Mouse (Mus musculus): ENCODE measurements around the gene Cib1. TPM values are rescaled to one million over a fixed set of nuclear protein-coding genes. Genes with fewer than 3 reads are reported as not detected.

The Cib1 gene
- polyA plus RNA-seq, 1 experiment from 2014 or later: 42.3 TPM

- Histone ChIP-seq H3K4me2 (replicated peaks) (no peak overlapping the region), H3K9ac (replicated peaks) (no peak overlapping the region), H3K4me1 (peaks cover 20% of the 10 kb centered on the region), H3K4me3 (no peak overlapping the region), H3K36me3 (peaks cover 26% of the 10 kb centered on the region), H3K27ac (replicated peaks) (no peak overlapping the region), H3K9me3 (no peaks in the 10 kb centered on the region), H3K27me3 (peaks cover 22% of the 10 kb centered on the region)
- 64% methylated on average over 6 of the region's 6 CpGs for WGBS
- ATAC-seq (ENCODE audit: low FRiP score, low read depth): no peak
Measured at GRCm38 (mm10) chr7:80230196-80230595, 2.4 kb downstream of the Cib1 start.

GRCm38 (mm10) chr7:80227065-80227464 lies 5.5 kb downstream of the Cib1 start:
- Histone ChIP-seq H3K4me1 (peaks cover 7% of the 10 kb centered on the region), H3K27me3 (peaks cover 22% of the 10 kb centered on the region), H3K4me3 (no peak overlapping the region), H3K9ac (replicated peaks) (no peak overlapping the region), H3K4me2 (replicated peaks) (no peak overlapping the region), H3K27ac (replicated peaks) (no peak overlapping the region), H3K9me3 (no peaks in the 10 kb centered on the region), H3K36me3 (peaks cover 53% of the 10 kb centered on the region)
- 95% methylated on average over 4 of the region's 4 CpGs for WGBS
- ATAC-seq (ENCODE audit: low FRiP score, low read depth): no peak

GRCm38 (mm10) chr7:80221179-80221750 lies 11.3 kb downstream of the Cib1 start:
- Histone ChIP-seq H3K27me3 (no peaks in the 10 kb centered on the region), H3K9me3 (no peaks in the 10 kb centered on the region), H3K27ac (replicated peaks) (no peak overlapping the region), H3K9ac (replicated peaks) (no peak overlapping the region), H3K4me3 (no peak overlapping the region), H3K4me1 (no peaks in the 10 kb centered on the region), H3K36me3 (peaks cover 94% of the 10 kb centered on the region), H3K4me2 (replicated peaks) (no peak overlapping the region)
- ATAC-seq (ENCODE audit: low FRiP score, low read depth): no peak
- 84% methylated on average over 4 of the region's 4 CpGs for WGBS

- H3K9ac ChIP-seq (replicated peaks): no peak overlapping the region
- H3K4me3 ChIP-seq: no peak overlapping the region
- ATAC-seq (ENCODE audit: low FRiP score, low read depth): no peak
- peaks cover 86% of the 10 kb centered on the region for H3K36me3 ChIP-seq
- no peak overlapping the region for H3K27ac ChIP-seq (replicated peaks)
- H3K4me2 ChIP-seq (replicated peaks): no peak overlapping the region
- peaks cover under 1% of the 10 kb centered on the region; the same call in 1 of the 2 replicates for H3K4me1 ChIP-seq
- no peaks in the 10 kb centered on the region for H3K9me3 ChIP-seq
- no peaks in the 10 kb centered on the region for H3K27me3 ChIP-seq
- 95% methylated on average over 9 of the region's 9 CpGs for WGBS
Measured at GRCm38 (mm10) chr7:80220237-80220797, 12.3 kb downstream of the Cib1 start.

- no peaks in the 10 kb centered on the region for H3K27me3 ChIP-seq
- no peak for ATAC-seq (ENCODE audit: low FRiP score, low read depth)
- H3K36me3 ChIP-seq: peaks cover 70% of the 10 kb centered on the region
- H3K4me2 ChIP-seq (replicated peaks): no peak overlapping the region
- peaks cover 4% of the 10 kb centered on the region for H3K4me1 ChIP-seq
- no peaks in the 10 kb centered on the region for H3K9me3 ChIP-seq
- WGBS: 92% methylated on average over 9 of the region's 9 CpGs
- no peak overlapping the region for H3K9ac ChIP-seq (replicated peaks)
- H3K27ac ChIP-seq (replicated peaks): no peak overlapping the region
- no peak overlapping the region for H3K4me3 ChIP-seq
Measured at GRCm38 (mm10) chr7:80218666-80219065, 13.9 kb downstream of the Cib1 start.

GRCm38 (mm10) chr7:80216566-80216965 lies 16.0 kb downstream of the Cib1 start:
- no peak overlapping the region for H3K27ac ChIP-seq (replicated peaks)
- H3K9me3 ChIP-seq: no peaks in the 10 kb centered on the region
- peaks cover 4% of the 10 kb centered on the region for H3K4me1 ChIP-seq
- H3K4me2 ChIP-seq (replicated peaks): no peak overlapping the region
- WGBS: 79% methylated on average over 8 of the region's 8 CpGs
- peaks cover 66% of the 10 kb centered on the region for H3K36me3 ChIP-seq
- H3K9ac ChIP-seq (replicated peaks): no peak overlapping the region
- no peaks in the 10 kb centered on the region for H3K27me3 ChIP-seq
- no peak overlapping the region for H3K4me3 ChIP-seq
- ATAC-seq (ENCODE audit: low FRiP score, low read depth): no peak

- peak; percentile 83 for ATAC-seq (ENCODE audit: low FRiP score, low read depth)
- Histone ChIP-seq H3K9ac (replicated peaks) (peak overlapping the region; percentile 31; the same call in 1 of the 2 replicates), H3K36me3 (peaks cover 54% of the 10 kb centered on the region), H3K4me1 (peaks cover 8% of the 10 kb centered on the region), H3K27ac (replicated peaks) (peak overlapping the region; percentile 71), H3K9me3 (no peaks in the 10 kb centered on the region), H3K4me3 (no peak overlapping the region), H3K27me3 (no peaks in the 10 kb centered on the region), H3K4me2 (replicated peaks) (no peak overlapping the region)
- WGBS: 23% methylated on average over 4 of the region's 4 CpGs
Measured at GRCm38 (mm10) chr7:80215398-80215797, 17.2 kb downstream of the Cib1 start.

- 72% methylated on average over 8 of the region's 8 CpGs for WGBS
- Histone ChIP-seq H3K4me2 (replicated peaks) (no peak overlapping the region), H3K36me3 (peaks cover 45% of the 10 kb centered on the region), H3K9me3 (no peaks in the 10 kb centered on the region), H3K4me1 (peaks cover 10% of the 10 kb centered on the region), H3K27ac (replicated peaks) (0 out of 2 replicates have a peak overlapping the region, but pooled peaks have one; percentile 71), H3K27me3 (no peaks in the 10 kb centered on the region), H3K4me3 (no peak overlapping the region), H3K9ac (replicated peaks) (no peak overlapping the region)
- no peak for ATAC-seq (ENCODE audit: low FRiP score, low read depth)
Measured at GRCm38 (mm10) chr7:80214459-80214858, 18.2 kb downstream of the Cib1 start.

- no peak for ATAC-seq (ENCODE audit: low FRiP score, low read depth)
- Histone ChIP-seq H3K27ac (replicated peaks) (no peak overlapping the region), H3K27me3 (no peaks in the 10 kb centered on the region), H3K4me1 (peaks cover 17% of the 10 kb centered on the region), H3K9ac (replicated peaks) (no peak overlapping the region), H3K4me2 (replicated peaks) (no peak overlapping the region), H3K36me3 (peaks cover 36% of the 10 kb centered on the region), H3K9me3 (no peaks in the 10 kb centered on the region), H3K4me3 (no peak overlapping the region)
- WGBS: 94% methylated on average over 7 of the region's 7 CpGs
Measured at GRCm38 (mm10) chr7:80213604-80214003, 19.0 kb downstream of the Cib1 start.

GRCm38 (mm10) chr7:80210982-80211381 lies 21.6 kb downstream of the Cib1 start:
- H3K9me3 ChIP-seq: no peaks in the 10 kb centered on the region
- peaks cover 24% of the 10 kb centered on the region for H3K4me1 ChIP-seq
- no peak overlapping the region for H3K4me3 ChIP-seq
- ATAC-seq (ENCODE audit: low FRiP score, low read depth): no peak
- no peak overlapping the region for H3K27ac ChIP-seq (replicated peaks)
- H3K27me3 ChIP-seq: no peaks in the 10 kb centered on the region
- H3K9ac ChIP-seq (replicated peaks): no peak overlapping the region
- peaks cover 13% of the 10 kb centered on the region for H3K36me3 ChIP-seq
- no peak overlapping the region for H3K4me2 ChIP-seq (replicated peaks)
- 87% methylated on average over 4 of the region's 4 CpGs for WGBS

GRCm38 (mm10) chr7:80209669-80210068 lies 22.9 kb downstream of the Cib1 start:
- H3K9ac ChIP-seq (replicated peaks): 0 out of 2 replicates have a peak overlapping the region, but pooled peaks have one; percentile 15
- no peak overlapping the region for H3K4me2 ChIP-seq (replicated peaks)
- H3K27me3 ChIP-seq: no peaks in the 10 kb centered on the region
- H3K9me3 ChIP-seq: no peaks in the 10 kb centered on the region
- H3K36me3 ChIP-seq: peaks cover 13% of the 10 kb centered on the region
- no peak overlapping the region for H3K4me3 ChIP-seq
- ATAC-seq (ENCODE audit: low FRiP score, low read depth): no peak
- 0 out of 2 replicates have a peak overlapping the region, but pooled peaks have one; percentile 35 for H3K27ac ChIP-seq (replicated peaks)
- H3K4me1 ChIP-seq: peaks cover 24% of the 10 kb centered on the region
- WGBS: 84% methylated on average over 6 of the region's 6 CpGs

GRCm38 (mm10) chr7:80208738-80209430 lies 23.7 kb downstream of the Cib1 start:
- Histone ChIP-seq H3K36me3 (peaks cover 13% of the 10 kb centered on the region), H3K9me3 (no peaks in the 10 kb centered on the region), H3K27ac (replicated peaks) (no peak overlapping the region; the same call in 1 of the 2 replicates), H3K4me1 (peaks cover 30% of the 10 kb centered on the region), H3K9ac (replicated peaks) (no peak overlapping the region), H3K4me3 (no peak overlapping the region), H3K27me3 (no peaks in the 10 kb centered on the region), H3K4me2 (replicated peaks) (no peak overlapping the region)
- ATAC-seq (ENCODE audit: low FRiP score, low read depth): no peak
- WGBS: 86% methylated on average over 10 of the region's 10 CpGs

Measured in midbrain, embryonic 12.5 days (tissue).